Mouse (Mus musculus) spleen, postnatal 4 days (tissue): Measurements from ENCODE around the gene Hyal2.

Experiments
- DNase-seq, 2 experiments: peaks; one replicate each; pipeline ENCODE4 v3.0.0; 2022; ENCODE audit warnings: low spot score in 2 of 2

Gene Hyal2

DNA sequence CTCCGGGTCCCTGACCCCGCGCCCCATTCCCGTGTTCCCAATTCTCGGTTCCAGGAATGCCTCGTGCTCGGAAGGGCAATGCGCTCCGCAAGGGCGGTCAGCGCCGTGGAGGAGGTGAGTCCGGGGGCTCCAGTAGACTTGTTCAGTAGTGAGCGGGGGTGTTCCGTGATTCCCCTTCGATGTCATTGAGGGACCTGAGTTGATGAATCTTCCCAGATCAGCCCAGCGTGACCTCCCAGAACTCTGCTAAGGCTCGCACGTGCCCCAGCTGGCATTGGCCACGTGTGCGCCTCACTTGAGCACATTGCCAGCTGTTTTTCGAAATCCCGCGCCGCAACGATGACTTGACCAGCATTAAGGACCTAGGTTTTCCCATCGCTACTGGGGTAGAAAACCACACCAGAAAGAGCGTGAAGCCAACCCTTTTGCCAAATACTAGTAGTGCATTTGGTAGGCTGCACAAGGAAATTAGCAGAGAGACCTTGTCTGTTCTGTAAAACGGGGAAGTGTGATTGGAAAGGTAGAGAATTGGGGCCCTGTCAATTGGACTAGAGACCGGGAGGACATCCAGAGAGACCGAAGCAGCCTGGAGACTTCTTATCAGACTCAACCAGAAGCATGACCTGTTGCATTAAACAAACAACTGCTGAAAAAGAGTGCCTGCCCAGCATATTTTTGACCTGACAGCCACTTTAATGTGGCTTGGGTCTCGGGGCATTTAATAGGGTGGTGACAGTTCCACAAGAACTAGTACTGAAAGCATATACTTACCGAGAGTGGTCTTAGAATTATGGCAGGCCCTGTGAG, 20.3 kb downstream of the Hyal2 start:
- peak in 1 of 2 experiments; percentile 59 for DNase-seq

DNA sequence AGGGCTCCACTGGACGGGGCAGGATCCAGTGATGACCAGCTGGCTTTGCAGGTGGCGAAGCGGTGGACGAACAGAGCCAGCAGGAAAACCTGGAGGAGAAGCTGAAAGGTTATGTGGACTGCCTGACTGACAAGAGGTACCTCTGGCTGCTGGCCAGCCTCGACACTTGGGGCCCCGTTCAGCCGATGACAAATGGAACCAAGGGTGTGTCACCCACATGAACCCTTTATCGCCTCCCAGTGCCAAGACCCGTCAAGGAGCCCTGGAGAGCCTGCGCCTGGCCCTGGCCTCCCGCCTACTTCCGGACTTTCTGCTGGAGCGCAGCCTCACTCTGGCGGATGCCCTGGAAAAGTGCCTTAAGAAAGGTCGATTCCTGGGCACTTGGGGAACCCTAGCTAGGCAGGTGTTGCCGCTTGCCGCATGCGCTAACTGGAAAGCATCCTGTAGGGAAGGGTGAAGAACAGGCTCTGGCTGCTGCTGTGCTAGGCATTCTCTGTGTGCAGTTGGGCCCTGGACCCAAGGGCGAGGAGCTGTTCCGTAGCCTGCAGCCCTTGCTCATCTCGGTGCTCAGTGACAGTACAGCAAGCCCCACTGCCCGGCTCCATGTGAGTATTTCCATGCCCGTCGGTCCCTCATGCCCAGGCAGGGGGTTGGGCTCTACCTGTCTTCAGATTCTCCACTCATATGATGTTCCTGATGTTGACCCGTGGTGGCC, 22.5 kb downstream of the Hyal2 start:
- peak; percentile 83 to 85 for DNase-seq

DNA sequence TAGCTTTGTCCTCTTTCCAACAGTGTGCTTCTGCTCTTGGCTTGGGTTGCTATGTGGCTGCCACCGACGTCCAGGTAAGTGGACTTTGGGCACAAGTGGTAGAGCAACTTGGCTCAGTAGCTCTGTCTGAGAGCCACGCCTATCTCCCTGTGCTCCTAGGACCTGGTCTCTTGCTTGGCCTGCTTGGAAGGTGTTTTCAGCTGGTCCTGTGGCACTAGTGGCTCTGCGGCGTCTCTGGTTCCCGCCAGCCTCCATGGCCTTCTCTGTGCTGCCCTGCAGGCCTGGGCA, 23.0 kb downstream of the Hyal2 start:
- DNase-seq = no peak

DNA sequence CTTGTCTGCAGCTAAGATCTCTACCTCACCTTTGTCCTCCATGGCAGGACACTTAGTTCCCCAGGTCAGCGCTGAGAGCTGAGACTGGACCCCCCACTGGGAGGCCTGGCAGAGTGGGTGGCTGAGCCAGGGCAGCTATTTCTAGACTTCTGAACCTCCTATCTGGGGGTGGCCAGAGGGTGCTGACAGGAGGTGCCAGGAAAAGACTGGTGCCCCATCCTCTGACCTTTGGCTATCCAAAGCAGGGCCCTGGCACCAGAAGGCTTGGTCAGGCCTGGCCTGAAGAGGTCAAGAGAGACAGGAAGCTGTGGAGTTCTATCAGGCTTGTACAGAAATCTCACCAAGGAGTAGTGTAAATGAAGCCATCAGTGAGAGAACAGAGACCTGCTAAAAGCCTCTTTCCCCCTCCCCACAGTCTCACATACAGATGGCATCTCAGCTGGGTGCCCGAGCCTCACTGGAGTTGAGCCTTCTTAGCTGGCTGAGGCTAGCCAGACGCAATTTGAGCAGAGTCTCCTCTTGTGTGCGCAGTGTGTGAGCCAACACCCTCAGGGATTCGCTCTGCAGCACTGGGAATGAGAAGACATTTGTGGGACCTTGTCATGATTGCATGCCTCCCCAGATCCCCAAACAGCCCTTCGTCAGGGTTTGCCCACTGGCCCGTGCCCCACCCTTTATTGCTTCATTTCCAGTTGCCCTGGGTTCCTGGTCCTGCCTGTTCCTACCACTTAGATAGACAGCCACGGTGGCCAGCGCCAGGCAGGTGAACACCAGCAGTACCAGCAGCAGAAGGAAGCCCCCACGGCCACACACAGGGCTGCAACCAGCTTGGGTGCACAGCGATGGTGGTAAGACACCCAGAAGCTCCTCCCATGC, 25.6 kb downstream of the Hyal2 start:
- DNase-seq = no peak

DNA sequence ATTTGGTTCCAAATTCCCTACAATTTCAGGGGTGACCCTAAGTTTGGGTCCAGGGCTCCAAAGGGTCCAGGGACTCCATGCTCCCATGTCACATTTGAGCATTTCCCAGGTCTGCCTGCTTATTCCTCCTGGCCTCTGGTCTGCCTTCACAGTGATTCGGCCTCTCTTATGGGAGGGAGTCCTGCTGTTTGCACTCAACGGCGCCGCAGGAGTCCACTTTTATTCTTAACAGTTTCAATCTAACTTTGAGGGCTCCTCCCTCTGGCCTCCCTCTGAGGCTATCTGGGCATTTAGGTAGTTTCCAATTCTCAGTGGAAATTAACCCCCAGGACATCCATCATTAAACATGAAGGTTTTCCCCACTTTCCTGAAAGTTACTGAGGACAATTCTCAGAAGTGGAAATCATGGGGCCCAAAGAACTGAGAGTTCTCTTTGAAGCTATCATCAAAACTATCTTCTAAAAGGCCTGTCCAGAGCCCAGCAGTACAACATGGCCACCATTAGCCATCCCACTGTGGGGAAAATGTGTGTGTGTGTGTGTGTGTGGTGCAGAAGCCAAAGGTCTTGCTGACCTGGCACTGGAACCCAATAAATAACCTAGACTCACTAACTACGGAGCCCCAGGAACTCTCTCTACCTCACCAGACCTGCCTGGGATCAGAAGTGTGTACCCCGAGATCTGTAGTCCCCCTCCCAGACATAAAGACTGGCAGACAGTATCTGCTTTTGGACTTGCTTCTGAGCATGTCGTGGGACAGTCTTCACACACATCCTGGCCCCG, 26.7 kb downstream of the Hyal2 start:
- no peak for DNase-seq

DNA sequence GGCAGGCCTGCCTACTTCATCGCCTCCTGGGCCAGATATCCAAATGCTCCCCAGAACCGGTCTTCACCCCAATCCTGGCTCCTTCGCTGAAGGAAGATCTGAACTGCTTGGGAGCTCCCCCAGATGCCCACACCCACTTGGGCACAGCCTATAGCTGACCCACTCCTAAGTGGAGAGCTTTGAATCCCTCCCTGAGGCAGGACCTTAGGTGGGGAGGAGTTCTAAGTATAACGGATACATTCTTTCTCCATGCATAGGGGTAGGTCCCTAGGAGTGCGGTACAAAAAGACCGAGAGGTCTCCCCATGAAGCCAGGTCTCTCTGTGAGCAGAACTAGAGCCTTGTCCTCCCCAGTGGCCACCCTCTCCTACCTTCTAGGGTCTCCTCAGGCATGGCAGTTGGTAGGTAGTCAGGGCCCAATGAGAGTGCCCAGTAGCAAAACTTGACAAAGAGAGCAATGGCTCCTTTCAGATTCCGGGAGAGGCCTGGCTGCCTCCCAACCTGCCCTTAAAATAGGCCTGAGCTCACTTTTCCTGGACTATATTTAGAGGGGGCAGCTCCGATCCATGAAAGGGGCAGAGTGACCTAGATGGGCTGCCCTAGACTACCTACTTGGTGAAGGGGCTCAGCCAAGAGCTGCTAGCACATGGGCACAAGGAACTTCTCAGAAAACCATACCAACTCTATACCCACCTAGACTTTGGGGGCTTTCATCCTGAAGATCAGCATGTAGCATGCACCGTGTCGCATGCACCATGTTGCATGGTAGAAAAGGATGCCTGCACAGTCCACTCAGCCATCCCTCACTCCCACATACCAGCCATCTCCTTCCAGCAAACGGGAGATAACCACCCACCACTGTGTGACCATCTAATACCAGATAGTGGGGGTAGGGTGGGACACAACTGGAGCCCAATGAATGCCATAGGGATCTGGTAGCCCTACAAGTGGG, 29.1 kb downstream of the Hyal2 start:
- no peak for DNase-seq

DNA sequence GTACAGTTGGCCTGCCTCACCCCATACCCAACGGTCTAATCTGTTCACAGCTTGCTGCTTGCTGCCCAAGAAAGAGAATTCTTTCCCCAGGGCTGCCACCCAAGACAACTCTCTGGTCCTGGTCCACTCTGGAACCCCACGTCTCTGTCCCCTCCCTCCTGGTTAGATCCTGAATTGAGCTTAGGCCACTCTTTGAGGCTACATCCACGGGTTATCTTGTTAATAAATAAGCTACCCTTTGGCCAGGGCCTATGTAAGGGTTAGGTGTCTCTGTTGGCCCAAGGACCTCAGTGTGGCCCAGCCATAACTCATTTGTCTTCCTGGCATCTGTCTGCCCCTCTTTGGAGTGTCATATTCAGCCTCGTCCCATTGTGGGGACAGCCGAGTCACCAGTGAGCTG, 30.6 kb downstream of the Hyal2 start:
- DNase-seq = no peak

DNA sequence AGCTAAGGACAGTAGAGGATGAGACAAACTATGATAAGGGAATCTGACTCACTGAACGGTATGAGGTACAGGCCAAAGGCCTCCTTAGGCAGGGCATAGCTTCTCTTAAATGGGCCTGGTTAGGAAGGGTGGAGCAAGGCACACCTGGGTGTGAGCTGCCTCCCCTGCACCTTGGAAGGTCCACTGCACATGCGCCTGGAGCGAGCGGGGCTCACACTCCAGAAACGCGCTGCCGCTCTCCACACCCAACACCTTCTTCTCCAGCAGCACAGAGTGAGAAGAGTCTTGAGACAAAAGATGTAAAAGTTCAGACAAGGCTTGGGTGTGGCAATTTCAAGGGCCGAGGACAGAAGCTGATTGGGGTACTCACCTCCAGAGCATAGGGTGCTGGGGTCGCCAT, 31.7 kb downstream of the Hyal2 start:
- no peak for DNase-seq

DNA sequence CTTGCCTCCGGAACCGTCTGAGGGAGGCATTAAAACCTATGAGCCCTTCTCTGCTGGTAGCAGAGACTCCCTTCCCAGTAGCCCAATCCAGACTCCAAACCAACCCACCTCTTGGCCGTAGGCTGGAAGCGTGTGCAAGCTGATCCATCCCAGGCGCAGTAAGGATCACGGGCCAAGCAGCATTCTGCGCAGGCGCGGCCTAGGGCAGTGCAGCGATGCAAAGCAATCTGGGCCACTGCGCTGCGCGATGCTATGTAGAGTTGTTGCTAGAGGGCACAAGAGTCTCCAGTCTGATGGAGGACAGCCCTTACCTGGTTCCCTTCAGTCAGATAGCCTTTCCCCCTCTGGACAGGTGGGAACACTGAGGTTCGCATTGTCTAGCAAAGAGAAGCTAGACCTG, 32.1 kb downstream of the Hyal2 start:
- DNase-seq = no peak

DNA sequence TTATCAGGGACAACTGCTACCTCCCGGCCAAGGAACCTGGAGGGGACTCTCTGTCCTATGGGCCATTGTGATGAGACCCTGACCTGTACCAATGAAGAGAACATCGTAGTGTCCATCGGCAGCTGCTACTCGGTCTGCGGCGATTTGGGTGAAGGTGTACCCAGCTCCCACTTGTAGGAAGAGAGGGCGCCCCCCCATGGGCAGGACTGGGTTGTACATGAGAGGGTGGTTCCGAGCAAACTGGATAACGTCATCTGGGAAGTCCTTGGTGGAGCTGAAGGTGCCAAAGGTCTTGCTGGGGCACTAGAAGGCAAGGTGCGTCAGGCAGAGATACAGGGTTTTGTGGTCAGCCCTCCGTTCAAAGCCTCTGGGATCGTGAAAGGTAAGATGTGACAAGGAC, 33.0 kb downstream of the Hyal2 start:
- DNase-seq = no peak

DNA sequence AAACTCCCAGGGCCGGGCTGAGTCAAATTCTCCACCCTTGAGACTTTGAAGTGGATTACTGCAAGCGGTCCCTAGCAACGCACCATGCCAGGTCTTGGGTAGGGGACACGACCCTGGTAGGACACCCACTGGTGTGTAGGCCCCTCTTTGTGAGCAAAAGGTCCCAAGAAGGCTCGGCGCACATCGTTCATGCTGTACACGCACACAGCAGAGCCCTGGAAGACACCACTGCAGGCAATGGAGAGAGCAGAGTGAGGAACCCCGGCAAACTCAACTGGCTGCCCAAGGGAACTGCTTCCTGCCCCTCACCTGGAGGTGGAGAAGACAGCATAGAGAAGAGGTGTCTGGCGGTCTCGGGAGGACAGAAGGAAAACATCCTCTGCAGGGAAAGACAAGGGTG, 33.5 kb downstream of the Hyal2 start:
- DNase-seq = no peak

DNA sequence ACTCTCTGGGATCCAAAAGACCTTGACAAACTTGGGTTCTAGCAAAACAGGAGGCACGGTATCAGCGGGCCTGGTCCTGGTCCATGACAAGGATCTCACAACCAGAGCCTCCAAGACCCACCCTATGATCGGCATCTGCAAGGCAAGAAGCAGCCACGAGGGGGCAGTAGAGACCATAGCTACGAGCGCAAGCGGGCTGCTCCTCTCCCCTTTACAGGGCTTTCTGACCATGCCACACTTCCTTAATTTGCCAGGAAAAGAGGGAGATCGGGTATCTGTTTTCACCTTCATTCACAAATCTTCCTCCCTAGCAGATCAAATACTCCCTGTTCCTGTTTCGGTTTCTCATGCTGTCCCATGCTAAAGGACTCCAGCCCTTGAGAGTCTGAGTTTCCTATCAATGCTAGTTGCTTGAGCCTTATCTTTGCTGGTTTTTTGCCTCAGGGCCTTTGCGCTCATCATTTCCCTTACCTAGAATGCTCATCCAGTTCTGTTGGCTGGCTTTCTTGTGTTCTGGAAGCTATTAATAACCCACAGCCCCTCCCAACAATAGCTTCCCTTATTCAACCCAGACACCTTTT, 34.4 kb downstream of the Hyal2 start:
- peak; percentile 92 to 99 for DNase-seq

DNA sequence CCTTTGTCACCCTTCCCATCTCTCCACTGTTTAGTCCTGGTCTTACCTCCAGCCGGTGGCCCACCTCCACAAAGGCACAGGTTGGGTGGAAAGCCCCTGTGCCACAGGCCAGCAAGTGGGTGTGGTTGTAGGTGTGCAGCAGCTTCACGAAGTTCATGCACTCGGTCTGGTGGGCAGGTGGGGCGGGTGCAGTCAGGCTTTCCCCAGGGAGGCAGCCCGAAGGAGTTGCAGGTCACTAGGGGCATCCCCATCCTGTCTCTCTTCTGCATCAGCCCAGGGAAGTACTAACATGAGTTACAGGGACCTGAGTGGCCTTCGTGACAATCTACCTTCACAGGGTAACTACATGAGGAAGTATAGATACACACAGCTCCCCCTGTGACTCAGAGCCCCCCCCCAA, 35.5 kb downstream of the Hyal2 start:
- no peak for DNase-seq

DNA sequence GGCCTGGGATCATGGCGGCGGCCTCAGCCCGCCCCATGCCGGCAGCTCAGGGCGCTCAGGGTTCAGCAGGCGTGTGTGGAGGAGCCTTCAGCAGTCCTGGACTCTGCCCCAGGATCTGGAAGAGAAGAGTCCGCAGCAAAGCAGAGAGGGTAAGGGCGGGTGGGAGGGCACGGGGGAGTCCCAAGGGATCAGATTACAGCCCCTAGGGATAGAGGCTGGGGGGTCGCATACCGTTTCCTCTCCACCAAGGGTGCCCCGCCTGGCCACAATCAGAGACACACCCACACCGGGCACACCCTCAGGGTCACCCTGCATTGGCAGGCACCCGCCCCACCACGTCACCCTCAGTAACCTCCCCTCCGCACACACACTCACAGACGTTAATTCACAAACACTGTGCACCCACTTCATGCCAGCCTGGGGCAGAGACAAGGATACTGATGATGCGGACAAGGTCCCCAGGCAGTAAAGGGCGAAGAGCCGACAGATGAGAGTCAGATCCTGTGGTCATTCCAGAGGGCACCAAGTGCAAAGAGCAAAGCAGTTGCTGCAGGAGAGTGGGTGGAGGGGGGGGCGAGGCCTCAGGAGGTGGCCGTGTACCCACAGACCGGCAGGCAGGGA, 37.4 kb downstream of the Hyal2 start:
- no peak for DNase-seq

DNA sequence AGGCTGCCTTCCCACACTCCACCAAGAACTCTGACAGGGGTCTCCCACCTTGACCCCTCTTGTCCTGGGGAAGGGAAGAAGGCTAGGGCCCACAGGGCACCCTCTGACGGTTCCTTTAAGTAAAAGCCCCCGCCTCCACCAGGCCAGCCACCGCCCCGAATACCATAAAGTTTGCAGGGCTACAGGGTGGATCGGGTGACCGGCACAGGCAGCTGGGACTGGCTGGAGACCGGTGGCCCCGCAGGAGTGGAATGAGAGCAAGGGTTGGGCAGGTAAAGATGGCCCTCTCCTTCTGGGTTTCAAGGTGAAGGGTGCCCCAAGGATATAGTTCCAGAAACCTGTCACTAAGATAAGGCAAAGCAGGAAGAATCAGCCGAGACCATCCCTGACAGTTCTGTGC, 38.8 kb downstream of the Hyal2 start:
- no peak for DNase-seq

DNA sequence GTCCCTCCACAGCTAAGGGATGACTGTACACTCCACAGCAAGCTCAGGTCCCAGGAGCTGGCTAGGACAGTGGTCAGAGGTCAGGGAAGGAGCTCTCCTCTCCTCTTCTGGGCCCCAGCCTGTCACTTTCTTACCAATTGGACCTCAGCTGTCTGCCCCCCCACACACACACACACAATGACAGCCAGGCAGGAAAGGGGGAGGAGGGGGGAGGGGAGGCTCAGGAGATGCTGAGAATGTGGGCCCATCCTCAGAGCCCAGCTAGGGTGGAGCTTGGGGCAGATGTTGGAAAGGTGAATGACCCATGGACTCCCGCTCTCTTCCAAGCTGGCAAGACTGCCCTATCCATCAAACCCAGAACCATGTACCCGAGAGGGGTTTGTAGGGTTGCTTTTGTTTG, 39.3 kb downstream of the Hyal2 start:
- no peak for DNase-seq

DNA sequence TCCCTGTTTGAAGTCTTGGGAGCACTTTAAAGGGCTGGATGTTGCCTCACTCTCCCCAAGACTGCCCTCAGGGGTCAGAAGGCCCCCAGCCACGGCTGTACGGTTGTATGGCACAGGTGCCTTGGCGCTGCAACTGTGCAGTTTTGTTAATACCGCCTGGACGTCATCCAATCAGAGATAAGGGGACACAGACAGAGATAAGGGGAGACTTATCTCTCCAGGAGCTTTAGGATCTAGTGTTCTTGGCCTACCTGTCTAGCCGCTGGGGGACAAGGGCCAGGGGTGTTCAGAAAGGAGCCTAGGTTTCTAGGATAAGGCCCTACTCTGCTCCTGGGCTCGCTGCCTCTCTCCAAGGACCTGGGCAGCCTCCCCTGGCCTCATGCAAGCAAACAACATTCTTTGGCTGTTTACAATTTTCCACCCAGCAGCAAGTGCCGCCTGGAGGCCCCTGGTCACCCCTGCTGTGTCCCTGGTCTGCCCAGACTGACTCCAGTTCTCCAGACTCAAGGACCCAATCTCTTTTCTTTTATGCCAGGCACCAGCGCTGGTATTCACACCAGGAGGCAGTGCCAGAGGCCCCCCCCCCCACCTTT, 40.0 kb downstream of the Hyal2 start:
- no peak for DNase-seq

DNA sequence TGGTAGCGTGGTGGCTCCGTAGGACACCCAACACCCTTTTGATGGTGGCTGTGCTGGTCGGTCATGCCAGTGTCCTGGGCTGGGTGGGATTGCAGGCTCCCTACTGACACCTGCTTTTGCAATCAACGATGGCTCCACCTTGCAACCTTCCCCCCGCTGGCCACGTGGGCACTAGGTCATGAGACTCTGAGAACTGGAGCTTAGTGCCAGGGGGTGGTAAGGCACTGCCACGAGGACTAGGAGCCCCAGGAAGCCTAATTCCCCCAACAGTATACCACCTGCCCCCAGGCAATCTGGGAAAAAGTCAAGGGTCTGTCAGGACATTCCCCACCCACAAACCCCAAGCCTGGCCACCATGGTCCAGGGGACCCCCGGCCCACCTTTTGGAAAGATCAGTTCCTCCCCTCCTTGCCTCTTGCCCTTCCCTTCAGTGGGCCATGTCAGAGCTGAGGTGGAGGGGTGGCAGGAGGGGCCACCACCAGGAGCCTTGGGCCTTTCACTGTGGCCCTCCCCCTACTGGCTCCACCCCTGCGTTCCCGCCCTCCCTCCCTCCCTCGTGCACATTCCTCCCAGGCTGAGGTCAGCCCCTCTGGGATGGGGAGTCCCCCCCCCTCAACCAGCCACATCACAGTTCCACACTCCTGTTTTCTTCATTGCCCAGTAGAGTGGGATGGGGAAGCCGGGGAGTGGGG, 41.1 kb downstream of the Hyal2 start, which contains the start of gene Sema3b:
TSS of gene Sema3b (minus strand) at position 489 of the 692 bp plus-strand sequence.
- DNase-seq = no peak

DNA sequence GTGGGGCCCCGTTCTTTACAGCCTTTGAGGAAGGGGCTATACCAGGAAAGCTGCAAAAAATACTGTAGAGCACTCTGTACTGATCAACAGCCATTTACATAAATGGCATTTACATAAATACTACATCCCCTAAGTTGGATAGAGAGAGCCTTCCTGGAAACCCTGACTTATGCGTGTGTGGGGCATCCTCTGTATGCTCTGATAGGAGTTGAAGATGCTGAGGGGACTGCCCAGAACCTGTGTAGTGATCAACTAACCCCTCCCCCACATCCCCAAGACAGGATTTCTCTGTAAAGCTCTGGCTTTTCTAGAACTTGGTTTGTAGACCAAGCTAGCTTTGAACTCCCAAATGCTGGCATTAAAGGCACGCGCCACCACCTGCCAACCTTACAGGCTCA, 41.7 kb downstream of the Hyal2 start:
- DNase-seq = no peak
